Mouse (Mus musculus) R1 (cell line): ENCODE results near the gene Mindy2.
A peak's percentile ranks its signal among the peaks of the same experiment; 100 is the strongest.

Source experiments
- DNase-seq: peaks from one replicate; pipeline ENCODE4 v3.0.0-alpha.2; 2018; ENCODE audit warnings: low read depth, low spot score

The Mindy2 gene

DNA sequence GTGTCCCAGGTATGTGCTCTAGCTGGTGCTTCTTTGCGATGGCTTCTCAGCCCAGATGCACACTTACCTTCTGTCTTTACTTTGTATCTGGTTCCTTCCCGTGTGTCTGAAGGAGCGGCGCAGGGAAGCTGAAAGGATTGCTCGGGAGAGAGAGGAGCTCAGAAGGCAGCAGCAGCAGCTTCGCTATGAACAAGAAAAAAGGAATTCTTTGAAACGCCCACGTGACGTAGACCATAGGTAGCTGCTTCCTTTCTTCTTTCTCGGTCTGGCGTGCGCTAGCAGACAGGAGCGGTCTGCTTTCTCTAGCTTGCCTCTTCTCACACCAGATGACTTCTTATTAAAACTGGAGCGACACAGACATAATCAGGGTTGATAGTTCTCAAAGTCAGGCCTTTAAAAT lies 72.3 kb downstream of the Mindy2 start:
- peak; percentile 39 for DNase-seq

DNA sequence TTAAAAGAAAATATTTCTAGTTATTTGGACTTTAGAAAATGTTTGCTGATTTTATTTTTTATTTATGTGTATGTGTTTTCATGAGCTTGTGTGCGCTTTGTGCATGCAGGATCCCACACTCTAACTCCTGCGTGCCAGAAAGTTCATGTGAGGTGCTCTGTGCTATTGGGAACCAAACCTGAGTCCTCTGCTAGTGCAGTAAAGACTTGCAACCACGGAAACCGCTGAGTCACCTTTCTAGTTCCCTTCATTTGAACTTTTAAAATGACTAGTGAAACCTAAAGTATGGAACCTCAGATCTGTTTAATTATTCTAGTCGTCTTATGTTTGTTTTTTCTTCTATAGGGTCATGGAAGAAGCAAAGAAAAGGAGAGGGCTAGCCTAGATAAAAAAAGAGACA lies 76.0 kb downstream of the Mindy2 start:
- no peak for DNase-seq

DNA sequence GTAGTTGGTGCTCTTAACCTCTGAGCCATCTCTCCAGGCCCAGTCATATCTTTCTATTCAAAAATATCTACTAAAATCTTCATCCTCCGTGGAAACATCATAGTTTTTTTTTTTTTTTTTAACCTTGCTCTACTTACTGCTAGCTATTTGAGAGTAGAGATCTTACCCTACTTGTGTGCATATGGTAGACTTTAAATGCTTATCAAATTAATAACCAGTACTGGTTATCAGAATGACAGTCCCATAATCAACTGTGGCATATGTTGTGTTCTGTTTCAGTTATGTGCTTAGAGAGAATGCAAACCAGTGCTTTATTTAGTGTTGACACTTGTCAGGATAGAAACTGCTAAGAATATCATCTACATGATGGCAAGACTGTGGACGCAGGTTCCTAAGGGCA lies 78.9 kb downstream of the Mindy2 start:
- DNase-seq, result no peak

DNA sequence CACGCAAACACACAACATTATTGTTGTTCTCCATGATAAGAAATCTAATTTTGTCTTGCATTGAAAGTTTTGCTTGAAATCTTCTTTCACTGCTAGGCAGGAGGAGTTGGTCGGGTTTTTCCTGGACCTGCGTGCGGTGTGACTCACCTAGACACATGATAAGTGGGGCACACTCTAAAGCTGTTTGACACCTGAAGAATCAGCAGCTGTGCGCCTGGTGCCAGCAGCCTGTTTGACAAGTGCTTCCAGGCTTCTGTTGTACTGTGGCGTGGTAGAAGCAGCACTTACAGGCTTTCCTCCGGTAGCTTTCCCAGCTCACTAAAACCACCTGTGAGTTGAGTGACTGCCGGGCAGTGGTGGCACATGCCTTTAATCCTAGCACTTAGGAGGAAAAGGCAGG lies 86.6 kb downstream of the Mindy2 start:
- DNase-seq, result no peak

DNA sequence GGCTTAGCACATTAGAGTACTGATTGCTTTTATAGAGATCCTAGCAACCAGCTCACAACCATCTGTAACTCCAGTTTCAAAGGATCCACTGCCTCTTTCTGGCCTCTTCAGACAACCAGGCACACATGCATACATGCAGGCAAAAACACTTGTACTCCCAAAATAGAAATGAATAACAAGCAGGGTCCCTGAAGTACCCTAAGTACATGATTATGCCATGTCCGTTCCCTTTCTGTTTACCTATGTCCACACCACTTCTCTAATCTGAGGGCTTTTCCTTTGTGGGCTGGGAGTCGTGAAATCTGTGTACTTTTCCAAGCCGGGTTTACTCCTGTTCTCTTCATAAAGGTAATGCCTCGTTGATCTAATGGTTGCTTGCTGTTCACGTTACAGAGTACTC lies 89.3 kb downstream of the Mindy2 start:
- no peak for DNase-seq

DNA sequence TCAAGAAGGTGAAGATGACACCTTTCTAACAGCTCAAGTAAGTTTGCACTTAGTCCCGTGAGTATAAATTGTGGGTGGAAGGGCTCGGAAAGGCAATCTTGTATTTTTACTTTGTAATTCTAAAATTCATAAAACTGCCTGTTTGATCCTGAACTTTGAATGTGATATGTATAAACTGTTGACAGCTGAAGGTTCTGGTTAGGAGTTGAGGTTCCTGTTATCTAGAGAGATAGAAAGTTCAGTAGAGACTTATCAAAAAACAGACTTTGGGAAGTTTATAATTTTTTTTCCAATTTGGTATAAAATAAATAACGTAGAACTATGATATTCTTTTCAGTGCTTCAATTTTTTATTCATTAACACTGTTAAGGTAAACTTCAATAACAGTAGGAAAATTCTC lies 94.1 kb downstream of the Mindy2 start:
- no peak for DNase-seq

DNA sequence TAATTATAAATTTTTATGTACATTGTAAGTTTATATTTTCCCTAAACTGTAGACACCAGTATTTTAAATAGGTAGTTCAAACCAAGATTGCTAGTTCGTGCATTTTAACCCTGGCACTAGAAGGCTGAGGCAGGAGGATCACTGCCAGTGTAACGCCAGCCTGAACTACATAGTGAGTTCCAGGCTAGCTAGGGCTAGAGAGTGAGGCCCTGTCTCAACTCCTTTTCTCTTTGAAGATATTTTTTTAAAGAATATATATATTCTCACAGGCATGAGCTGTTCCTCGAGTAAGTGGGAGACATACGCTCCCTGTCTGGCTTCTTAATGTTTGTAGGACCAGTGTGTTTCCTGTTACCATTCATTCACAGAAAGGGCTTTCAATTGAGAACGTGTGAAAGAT lies 100.2 kb downstream of the Mindy2 start:
- DNase-seq, result no peak

DNA sequence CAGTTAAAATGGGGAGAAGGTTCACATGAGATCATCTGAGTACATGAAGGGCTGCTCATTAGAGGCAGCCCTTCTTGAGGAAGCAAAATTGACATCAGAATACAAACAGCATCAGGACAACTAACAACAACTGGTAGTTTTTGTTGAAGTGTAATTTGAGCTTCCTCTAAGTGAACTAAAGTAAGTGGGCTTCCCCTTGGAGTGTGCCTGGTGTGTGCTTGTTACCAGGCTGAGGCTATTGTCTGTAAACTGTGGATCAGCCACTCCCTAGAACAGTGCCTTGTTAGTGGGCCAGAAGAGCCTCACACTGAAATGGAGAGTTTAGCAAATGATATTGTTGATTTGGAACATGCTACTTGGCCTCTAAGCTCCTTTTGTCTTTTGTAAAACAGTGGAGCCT lies 101.5 kb downstream of the Mindy2 start:
- peak; percentile 76 for DNase-seq

DNA sequence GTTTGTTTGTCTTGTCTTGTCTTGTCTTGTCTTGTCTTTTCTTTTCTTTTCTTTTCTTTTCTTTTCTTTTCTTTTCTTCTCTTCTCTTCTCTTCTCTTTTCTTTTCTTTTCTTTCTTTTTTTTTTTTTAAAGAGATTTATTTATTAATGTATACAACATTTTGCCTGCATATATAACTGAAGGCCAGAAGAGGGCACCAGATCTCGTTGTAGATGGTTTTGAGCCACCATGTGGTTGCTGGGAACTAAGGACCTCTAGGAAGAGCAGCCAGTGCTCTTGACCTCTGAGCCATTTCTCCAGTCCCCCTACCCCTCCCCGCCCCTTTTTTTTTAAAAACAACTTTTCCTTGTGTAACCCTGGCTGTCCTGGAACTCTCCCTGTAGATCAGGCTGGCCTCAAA lies 104.7 kb downstream of the Mindy2 start:
- peak; percentile 76 for DNase-seq

DNA sequence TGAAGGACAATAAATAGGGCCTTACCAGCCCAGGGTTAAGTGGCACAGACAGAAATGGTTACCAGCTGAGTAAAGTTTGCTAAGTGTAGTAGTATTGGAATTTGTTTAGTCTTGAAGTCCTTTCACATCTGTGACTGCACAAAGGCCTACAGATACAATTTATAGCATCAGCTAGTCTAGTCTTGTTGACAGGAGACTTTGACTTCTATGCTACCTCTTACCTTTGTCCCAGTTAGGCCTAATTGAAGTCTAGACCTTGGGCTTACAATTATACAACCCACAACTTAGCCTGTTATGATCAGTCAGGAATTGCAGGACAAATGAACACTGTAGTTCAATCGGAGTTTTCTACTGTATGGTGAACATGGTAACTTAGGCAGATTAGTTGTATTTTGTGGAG lies 105.5 kb downstream of the Mindy2 start:
- no peak for DNase-seq
